In genomic region chr1:36303381-36304320, GRCm38 (mm10) we compare ENCODE assay signal across 9 mouse cellular contexts. TPM values are rescaled to one million over a fixed set of nuclear protein-coding genes. Genes with fewer than 3 reads are reported as not detected.
DNase-seq lines count a peak whose midpoint lies in the region; ATAC-seq and TF ChIP-seq lines count a peak whose summit lies in the region.
"Had no signal": no experiment of that assay in that cellular context is flagged by ENCODE, and none has a peak within 500 bp of the region (broad histone marks: within the 10 kb centered on the region; RNA-seq: fewer than 3 reads in every experiment).

No protein-coding gene starts in this region.

- H3K4me1 ChIP-seq in neural tube, embryonic 11.5 days (ENCODE audit: control insufficient read depth, insufficient read depth, low read length), result peaks cover 4% of the 10 kb centered on the region; the same call in 1 of the 2 replicates
- H3K4me1 ChIP-seq in heart, embryonic 12.5 days (replicated peaks), result peaks cover 29% of the 10 kb centered on the region
- peaks cover 11% of the 10 kb centered on the region for H3K4me1 ChIP-seq in kidney, embryonic 16.5 days (ENCODE audit: insufficient read depth, low read length)
- peaks cover 5% of the 10 kb centered on the region for H3K4me1 ChIP-seq in liver, adult 2 months (ENCODE audit: control insufficient read depth, insufficient read depth, low read length)
- H3K4me1 ChIP-seq in neural tube, embryonic 13.5 days (replicated peaks), result peaks cover 17% of the 10 kb centered on the region

- TF ChIP-seq POLR2A in liver, adult 2 months (IDR thresholded peaks at IDR 0.05; ENCODE audit: extremely low read depth, insufficient read depth, low read length), result no peak

- peaks cover 2% of the 10 kb centered on the region; the same call in 1 of the 2 replicates for H3K27me3 ChIP-seq in neural tube, embryonic 11.5 days (ENCODE audit: control insufficient read depth, insufficient read depth, low read length)
- peaks cover 25% of the 10 kb centered on the region for H3K27me3 ChIP-seq in heart, embryonic 12.5 days (replicated peaks)
- no peaks in the 10 kb centered on the region; the same call in 1 of the 2 replicates for H3K27me3 ChIP-seq in kidney, embryonic 16.5 days (ENCODE audit: insufficient read depth, low read length)
- no peaks in the 10 kb centered on the region for H3K27me3 ChIP-seq in liver, adult 2 months (ENCODE audit: control insufficient read depth, insufficient read depth, low read length)
- H3K27me3 ChIP-seq in neural tube, embryonic 13.5 days, result peaks cover 15% of the 10 kb centered on the region

- peak; percentile 35 for DNase-seq in neural tube, embryonic 11.5 days (ENCODE audit: low spot score)
- DNase-seq in neural tube, embryonic 10.5 days (ENCODE audit: extremely low spot score, low spot score), result no peak
- peak; percentile 96 for DNase-seq in fibroblast of lung, adult 2 months (ENCODE audit: low read depth)
- DNase-seq in liver, adult 2 months (ENCODE audit: extremely low read depth, low read depth, low spot score), result peak; percentile 44
- DNase-seq in thymus, postnatal 36 days, result peak; percentile 36 to 56

- H3K79me2 ChIP-seq in liver, adult 2 months (ENCODE audit: control insufficient read depth, insufficient read depth, low read length), result no peaks in the 10 kb centered on the region

- H3K27ac ChIP-seq in neural tube, embryonic 11.5 days (ENCODE audit: low read depth, low read length), result no peak overlapping the region
- H3K27ac ChIP-seq in heart, embryonic 12.5 days (ENCODE audit: poor library complexity, severe bottlenecking), result peak overlapping the region; percentile 68
- no peak overlapping the region for H3K27ac ChIP-seq in kidney, embryonic 16.5 days (ENCODE audit: low read length)
- H3K27ac ChIP-seq in liver, adult 2 months (replicated peaks; ENCODE audit: insufficient read depth, low read depth, low read length), result no peak overlapping the region
- no peak overlapping the region; the same call in 1 of the 2 replicates for H3K27ac ChIP-seq in neural tube, embryonic 13.5 days (replicated peaks)

- no peak for TF ChIP-seq CTCF in liver, adult 2 months (IDR thresholded peaks at IDR 0.05; ENCODE audit: low read depth, low read length)

- H3K9me3 ChIP-seq in neural tube, embryonic 11.5 days (ENCODE audit: control insufficient read depth, low read length), result no peaks in the 10 kb centered on the region
- H3K9me3 ChIP-seq in heart, embryonic 12.5 days (replicated peaks), result no peaks in the 10 kb centered on the region
- H3K9me3 ChIP-seq in kidney, embryonic 16.5 days (ENCODE audit: low read length), result no peaks in the 10 kb centered on the region
- H3K9me3 ChIP-seq in neural tube, embryonic 13.5 days, result no peaks in the 10 kb centered on the region
- H3K9me3 ChIP-seq: G1E had no signal

- no peaks in the 10 kb centered on the region for H3K36me3 ChIP-seq in neural tube, embryonic 11.5 days (ENCODE audit: control insufficient read depth, insufficient read depth, low read length)
- no peaks in the 10 kb centered on the region for H3K36me3 ChIP-seq in heart, embryonic 12.5 days
- H3K36me3 ChIP-seq in kidney, embryonic 16.5 days (ENCODE audit: insufficient read depth, low read length), result no peaks in the 10 kb centered on the region
- no peaks in the 10 kb centered on the region for H3K36me3 ChIP-seq in liver, adult 2 months (ENCODE audit: control insufficient read depth, insufficient read depth, low read length)
- H3K36me3 ChIP-seq in neural tube, embryonic 13.5 days, result no peaks in the 10 kb centered on the region
- H3K36me3 ChIP-seq: G1E had no signal

- peak overlapping the region; percentile 25; the same call in 1 of the 2 replicates for H3K4me3 ChIP-seq in neural tube, embryonic 11.5 days (ENCODE audit: low read depth, low read length)
- peak overlapping the region; percentile 37 for H3K4me3 ChIP-seq in heart, embryonic 12.5 days
- peak overlapping the region; percentile 41 for H3K4me3 ChIP-seq in kidney, embryonic 16.5 days (ENCODE audit: low read length)
- peak overlapping the region; percentile 9; the same call in 1 of the 2 replicates for H3K4me3 ChIP-seq in liver, adult 2 months (ENCODE audit: insufficient read depth, low read depth, low read length)
- H3K4me3 ChIP-seq in neural tube, embryonic 13.5 days, result peak overlapping the region; percentile 37

- ATAC-seq in neural tube, embryonic 11.5 days (ENCODE audit: insufficient read depth, low FRiP score, low TSS enrichment), result no peak
- peak; percentile 46 for ATAC-seq in heart, embryonic 12.5 days (ENCODE audit: insufficient number of reproducible peaks, low FRiP score)
- peak; percentile 33 for ATAC-seq in kidney, embryonic 16.5 days (ENCODE audit: low FRiP score, low TSS enrichment)
- no peak for ATAC-seq in neural tube, embryonic 13.5 days (ENCODE audit: low read depth)

- WGBS in neural tube, embryonic 11.5 days, result 9% methylated on average over 30 of the region's 30 CpGs
- 8% methylated on average over 30 of the region's 30 CpGs for WGBS in heart, embryonic 12.5 days
- 9% methylated on average over 30 of the region's 30 CpGs for WGBS in kidney, embryonic 16.5 days
- 10% methylated on average over 30 of the region's 30 CpGs for WGBS in liver, adult 2 months
- WGBS in neural tube, embryonic 13.5 days, result 9% methylated on average over 30 of the region's 30 CpGs

- peak overlapping the region; percentile 44 for H3K9ac ChIP-seq in neural tube, embryonic 11.5 days (ENCODE audit: low read length)
- H3K9ac ChIP-seq in heart, embryonic 12.5 days, result peak overlapping the region; percentile 48; the same call in 1 of the 2 replicates
- peak overlapping the region; percentile 53 for H3K9ac ChIP-seq in kidney, embryonic 16.5 days (replicated peaks; ENCODE audit: low read length)
- no peak overlapping the region for H3K9ac ChIP-seq in liver, adult 2 months (ENCODE audit: low read depth, low read length)
- H3K9ac ChIP-seq in neural tube, embryonic 13.5 days, result peak overlapping the region; percentile 61

- H3K4me2 ChIP-seq in neural tube, embryonic 11.5 days (ENCODE audit: low read depth), result peak overlapping the region; percentile 53
- peak overlapping the region; percentile 76 for H3K4me2 ChIP-seq in heart, embryonic 12.5 days
- peak overlapping the region; percentile 73 for H3K4me2 ChIP-seq in kidney, embryonic 16.5 days (replicated peaks; ENCODE audit: low read depth, low read length)
- peak overlapping the region; percentile 65 for H3K4me2 ChIP-seq in neural tube, embryonic 13.5 days

RNA-seq across cellular contexts. Expression of gene Arid5a, which starts 3.9 kb away (rescaled TPM):
- 2.3 and 3.1 TPM in 2 replicates for polyA plus RNA-seq in neural tube, embryonic 11.5 days (2014; fragmentation: Nextera tagmentation; extraction: Ambion mirVana)
- 15.1 and 15.3 TPM in 2 replicates for polyA plus RNA-seq in heart, embryonic 12.5 days (2016; fragmentation: Nextera tagmentation; extraction: Ambion mirVana)
- 6.5 and 7.9 TPM in 2 replicates for polyA plus RNA-seq in kidney, embryonic 16.5 days (2015; fragmentation: Nextera tagmentation; extraction: Ambion mirVana)
- 0.67 and 1.7 TPM in 2 replicates for total RNA-seq in liver, adult 2 months (2014; rRNA removed)
- polyA plus RNA-seq in liver, adult 2 months (2012; rRNA removed), result 1.7 and 3.8 TPM in 2 replicates
- 4.4 and 5.0 TPM in 2 replicates for polyA plus RNA-seq in neural tube, embryonic 13.5 days (2015; fragmentation: Nextera tagmentation; extraction: Ambion mirVana)

RNA-seq across cellular contexts. Expression of gene Neurl3, which starts 29.2 kb away (rescaled TPM):
- 0.62 and 0.70 TPM in 2 replicates for polyA plus RNA-seq in neural tube, embryonic 11.5 days (2014; fragmentation: Nextera tagmentation; extraction: Ambion mirVana)
- 2.4 and 2.6 TPM in 2 replicates for polyA plus RNA-seq in heart, embryonic 12.5 days (2016; fragmentation: Nextera tagmentation; extraction: Ambion mirVana)
- 18.4 TPM in 2 replicates for polyA plus RNA-seq in kidney, embryonic 16.5 days (2015; fragmentation: Nextera tagmentation; extraction: Ambion mirVana)
- 3.3 and 4.0 TPM in 2 replicates for total RNA-seq in liver, adult 2 months (2014; rRNA removed)
- polyA plus RNA-seq in liver, adult 2 months (2012; rRNA removed), result 3.6 and 5.3 TPM in 2 replicates
- 1.0 TPM in 2 replicates for polyA plus RNA-seq in neural tube, embryonic 13.5 days (2015; fragmentation: Nextera tagmentation; extraction: Ambion mirVana)

RNA-seq across cellular contexts. Expression of gene Uggt1, which starts 59.1 kb away (rescaled TPM):
- 70.5 and 82.3 TPM in 2 replicates for polyA plus RNA-seq in neural tube, embryonic 11.5 days (2014; fragmentation: Nextera tagmentation; extraction: Ambion mirVana)
- 46.0 and 53.3 TPM in 2 replicates for polyA plus RNA-seq in heart, embryonic 12.5 days (2016; fragmentation: Nextera tagmentation; extraction: Ambion mirVana)
- 61.3 and 69.0 TPM in 2 replicates for polyA plus RNA-seq in kidney, embryonic 16.5 days (2015; fragmentation: Nextera tagmentation; extraction: Ambion mirVana)
- 44.5 and 49.0 TPM in 2 replicates for total RNA-seq in liver, adult 2 months (2014; rRNA removed)
- polyA plus RNA-seq in liver, adult 2 months (2012; rRNA removed), result 11.6 and 12.6 TPM in 2 replicates
- polyA plus RNA-seq in neural tube, embryonic 13.5 days (2015; fragmentation: Nextera tagmentation; extraction: Ambion mirVana), result 47.1 and 52.0 TPM in 2 replicates

Comparison
In these comparisons a context has a peak if more than half of its experiments do, and no peak if none do; other contexts are left out.
1. ATAC-seq: peak in heart, embryonic 12.5 days (single experiment) and kidney, embryonic 16.5 days (single experiment); none in neural tube, embryonic 11.5 days (single experiment) and neural tube, embryonic 13.5 days (single experiment).
2. Peak in every context shown above with its lines, with median percentiles within 50 percentile points of each other: H3K4me2 ChIP-seq and H3K4me3 ChIP-seq.